Mouse (Mus musculus): ENCODE measurements around the gene Hivep3.

DNA sequence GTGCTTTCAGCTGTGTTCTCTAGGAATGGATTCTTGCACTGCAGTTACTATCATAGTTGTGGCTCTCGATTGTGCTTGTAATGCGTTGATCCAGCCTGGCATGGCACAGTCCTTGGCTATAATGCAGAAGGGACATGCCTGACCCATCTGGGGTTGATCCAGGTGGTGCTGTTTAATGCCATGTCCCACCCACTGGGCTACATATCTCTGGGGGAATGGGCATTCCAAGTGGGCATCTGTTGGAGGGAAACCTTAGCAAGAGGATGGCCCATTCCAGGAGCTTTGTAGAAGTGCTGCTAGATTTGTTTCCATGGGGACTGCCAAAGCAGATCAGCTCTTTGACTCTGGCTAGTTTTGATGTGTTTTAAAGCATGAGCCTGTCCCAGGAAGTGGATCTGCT lies 137.9 kb downstream of the Hivep3 start:
- TF ChIP-seq CTCF (conservative IDR thresholded peaks at IDR 0.05; ENCODE audit: insufficient read depth, insufficient read length, low read depth, low read length) (no peak), POLR2A (IDR thresholded peaks at IDR 0.05; ENCODE audit: low read depth, low read length) (no peak)
